Mouse (Mus musculus) bone marrow, adult 2 months (tissue): ENCODE measurements around the gene Cldn16.

Source experiments
- CTCF ChIP-seq: fragments of 200-500 bp; IDR thresholded peaks from 2 replicates; pipeline ENCODE4 v1.5.1; 2011; ENCODE audit warnings: low read length, control low read depth; ENCODE audit not compliant: control insufficient read depth, insufficient read depth
- POLR2A ChIP-seq: fragments of 200-500 bp; IDR thresholded peaks from 2 replicates; pipeline ENCODE4 v1.6.1; 2011; ENCODE audit warnings: low read depth, mild to moderate bottlenecking, control low read depth, low read length, borderline replicate concordance; ENCODE audit not compliant: control insufficient read depth

- TF ChIP-seq CTCF: no peak
- no peak for TF ChIP-seq POLR2A
These were observed 56.7 kb downstream of the Cldn16 start for GRCm38 (mm10) chr16:26519596-26519995.
